In genomic region chr10:8529173-8529572, GRCm38 (mm10) we compare ENCODE assay signal across 9 mouse cellular contexts. TPM values are rescaled to one million over a fixed set of nuclear protein-coding genes. Genes with fewer than 3 reads are reported as not detected.
DNase-seq lines count a peak whose midpoint lies in the region; ATAC-seq and TF ChIP-seq lines count a peak whose summit lies in the region.
"Had no signal": no experiment of that assay in that cellular context is flagged by ENCODE, and none has a peak within 500 bp of the region (broad histone marks: within the 10 kb centered on the region; RNA-seq: fewer than 3 reads in every experiment).

No protein-coding gene starts in this region.

- H3K4me2 ChIP-seq in midbrain, embryonic 11.5 days = no peak overlapping the region
- no peak overlapping the region for H3K4me2 ChIP-seq in midbrain, embryonic 16.5 days (ENCODE audit: low read length)
- H3K4me2 ChIP-seq: liver, embryonic 15.5 days had no signal

- TF ChIP-seq CTCF in bone marrow macrophage, adult 2 months (IDR thresholded peaks at IDR 0.05; ENCODE audit: low read depth, low read length) = peak; percentile 31; the same call in 1 of the 2 replicates

- no peak overlapping the region for H3K4me3 ChIP-seq in midbrain, embryonic 11.5 days (ENCODE audit: low read depth, low read length)
- no peak overlapping the region for H3K4me3 ChIP-seq in midbrain, embryonic 16.5 days (ENCODE audit: low read depth, low read length)
- no peak overlapping the region for H3K4me3 ChIP-seq in bone marrow macrophage, adult 2 months (ENCODE audit: insufficient read depth, low read length)
- H3K4me3 ChIP-seq: liver, embryonic 15.5 days had no signal

- H3K4me1 ChIP-seq in midbrain, embryonic 11.5 days (ENCODE audit: control insufficient read depth, insufficient read depth, low read length) = no peaks in the 10 kb centered on the region
- H3K4me1 ChIP-seq in midbrain, embryonic 16.5 days (ENCODE audit: control insufficient read depth, insufficient read depth, low read length) = no peaks in the 10 kb centered on the region
- 0 out of 2 replicates have a peak, but pooled peaks cover 5% of the 10 kb centered on the region for H3K4me1 ChIP-seq in bone marrow macrophage, adult 2 months (ENCODE audit: control insufficient read depth, insufficient read depth, low read length)
- H3K4me1 ChIP-seq: liver, embryonic 15.5 days had no signal

- no peak overlapping the region for H3K27ac ChIP-seq in midbrain, embryonic 11.5 days (ENCODE audit: low read depth, low read length)
- no peak overlapping the region for H3K27ac ChIP-seq in midbrain, embryonic 16.5 days (ENCODE audit: low read length)
- H3K27ac ChIP-seq in bone marrow macrophage, adult 2 months (ENCODE audit: insufficient read depth, low read depth, low read length) = no peak overlapping the region
- H3K27ac ChIP-seq: liver, embryonic 15.5 days had no signal

- no peak for ATAC-seq in midbrain, embryonic 11.5 days (ENCODE audit: low FRiP score)
- ATAC-seq in midbrain, embryonic 16.5 days = no peak
- ATAC-seq in activated CD4-positive, CD25-positive, alpha-beta regulatory T cell, adult 4 months = no peak

- no peaks in the 10 kb centered on the region for H3K36me3 ChIP-seq in midbrain, embryonic 11.5 days (ENCODE audit: control insufficient read depth, insufficient read depth, low read length)
- no peaks in the 10 kb centered on the region for H3K36me3 ChIP-seq in midbrain, embryonic 16.5 days (ENCODE audit: control insufficient read depth, insufficient read depth, low read length)
- H3K36me3 ChIP-seq: liver, embryonic 15.5 days had no signal

- H3K9ac ChIP-seq in midbrain, embryonic 11.5 days (ENCODE audit: low read length) = no peak overlapping the region
- no peak overlapping the region for H3K9ac ChIP-seq in midbrain, embryonic 16.5 days (ENCODE audit: low read depth, low read length)
- H3K9ac ChIP-seq: liver, embryonic 15.5 days had no signal

- no peaks in the 10 kb centered on the region for H3K9me3 ChIP-seq in midbrain, embryonic 11.5 days (ENCODE audit: control insufficient read depth, low read length)
- no peaks in the 10 kb centered on the region for H3K9me3 ChIP-seq in midbrain, embryonic 16.5 days (replicated peaks; ENCODE audit: control insufficient read depth, low read length, poor library complexity, severe bottlenecking)
- H3K9me3 ChIP-seq: liver, embryonic 15.5 days had no signal

- DNase-seq in gastrocnemius, postnatal 10 days = peak; percentile 42
- DNase-seq in gastrocnemius, postnatal 25 days = no peak
- peak; percentile 87 for DNase-seq in midbrain, embryonic 11.5 days (ENCODE audit: low spot score, missing footprints)
- peak; percentile 56 for DNase-seq in mesoderm, embryonic 11.5 days (ENCODE audit: low read depth, low spot score)
- DNase-seq in Muller cell, postnatal 12 days (ENCODE audit: inconsistent ontology term) = no peak

- WGBS in midbrain, embryonic 11.5 days = 25% methylated on average over 7 of the region's 7 CpGs
- WGBS in midbrain, embryonic 16.5 days = 32% methylated on average over 7 of the region's 7 CpGs

- no peaks in the 10 kb centered on the region for H3K27me3 ChIP-seq in midbrain, embryonic 11.5 days (ENCODE audit: control insufficient read depth, insufficient read depth, low read length)
- H3K27me3 ChIP-seq in midbrain, embryonic 16.5 days (ENCODE audit: control insufficient read depth, insufficient read depth, low read depth, low read length) = no peaks in the 10 kb centered on the region
- H3K27me3 ChIP-seq: liver, embryonic 15.5 days had no signal

- no peak for TF ChIP-seq POLR2A in bone marrow macrophage, adult 2 months (IDR thresholded peaks at IDR 0.05; ENCODE audit: borderline replicate concordance, low read depth, low read length)

RNA-seq across cellular contexts. Expression of gene Ust, which starts 10.5 kb away (rescaled TPM):
- 1 to 10 TPM; 3.4 to 5.1 TPM for total RNA-seq in gastrocnemius, postnatal 10 days (2021)
- total RNA-seq in gastrocnemius, postnatal 25 days (2021) = 1 to 10 TPM; 1.5 to 2.3 TPM
- 2.9 and 3.1 TPM in 2 replicates for polyA plus RNA-seq in midbrain, embryonic 11.5 days (2014; fragmentation: Nextera tagmentation; extraction: Ambion mirVana)
- polyA plus RNA-seq in midbrain, embryonic 16.5 days (2015; fragmentation: Nextera tagmentation; extraction: Ambion mirVana) = 4.8 and 5.0 TPM in 2 replicates
- polyA plus RNA-seq in bone marrow macrophage, adult 2 months (2012; ENCODE audit: insufficient read depth, insufficient read length, missing spikeins) = 3.9 and 4.0 TPM in 2 replicates
- polyA plus RNA-seq in activated CD4-positive, CD25-positive, alpha-beta regulatory T cell, adult 4 months (2017; shearing (Covaris generic)) = under 1 TPM; 0.18 to 0.53 TPM

Comparison
In these comparisons a context has a peak if more than half of its experiments do, and no peak if none do; other contexts are left out.
1. DNase-seq: peak in gastrocnemius, postnatal 10 days (single experiment), midbrain, embryonic 11.5 days (single experiment) and mesoderm, embryonic 11.5 days (single experiment); none in gastrocnemius, postnatal 25 days (single experiment) and Muller cell, postnatal 12 days (single experiment).